Mouse (Mus musculus): ENCODE measurements around the gene Sgcd.

DNA sequence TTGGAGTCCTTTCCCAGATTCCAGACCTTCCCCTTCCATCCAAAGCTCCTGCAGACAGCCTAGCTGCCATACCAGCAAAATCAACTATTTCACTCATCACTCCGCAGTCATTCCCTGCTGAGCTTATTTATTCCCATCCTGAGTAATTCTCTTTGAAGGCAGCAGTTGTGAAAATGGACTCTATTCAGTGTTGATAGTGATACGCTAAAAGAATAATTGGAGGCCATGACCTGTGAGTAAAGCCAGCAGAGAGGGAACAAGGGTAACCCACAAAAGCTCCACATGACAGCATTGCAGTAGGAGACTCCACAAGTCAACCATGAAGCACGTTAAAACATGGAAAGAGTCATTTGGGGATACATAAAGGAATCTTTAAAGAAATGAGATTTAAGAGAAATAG lies 142.9 kb downstream of the Sgcd start:
- TF ChIP-seq CTCF (IDR thresholded peaks at IDR 0.05; ENCODE audit: low read depth): no peak
- TF ChIP-seq EP300 (IDR thresholded peaks at IDR 0.05; ENCODE audit: low read depth): no peak
